Mouse (Mus musculus) T-cell, adult 2 months (primary cell): ENCODE measurements around the gene E330021D16Rik.
"Not testable (repeated sequence)": the region's sequence is repeated elsewhere in the genome, so short reads cannot be mapped to it uniquely, and the experiment has no call there.

Source experiments
- DNase-seq: peaks from one replicate; pipeline ENCODE4 v3.0.0; 2022; ENCODE audit warnings: low spot score

E330021D16Rik gene

DNA sequence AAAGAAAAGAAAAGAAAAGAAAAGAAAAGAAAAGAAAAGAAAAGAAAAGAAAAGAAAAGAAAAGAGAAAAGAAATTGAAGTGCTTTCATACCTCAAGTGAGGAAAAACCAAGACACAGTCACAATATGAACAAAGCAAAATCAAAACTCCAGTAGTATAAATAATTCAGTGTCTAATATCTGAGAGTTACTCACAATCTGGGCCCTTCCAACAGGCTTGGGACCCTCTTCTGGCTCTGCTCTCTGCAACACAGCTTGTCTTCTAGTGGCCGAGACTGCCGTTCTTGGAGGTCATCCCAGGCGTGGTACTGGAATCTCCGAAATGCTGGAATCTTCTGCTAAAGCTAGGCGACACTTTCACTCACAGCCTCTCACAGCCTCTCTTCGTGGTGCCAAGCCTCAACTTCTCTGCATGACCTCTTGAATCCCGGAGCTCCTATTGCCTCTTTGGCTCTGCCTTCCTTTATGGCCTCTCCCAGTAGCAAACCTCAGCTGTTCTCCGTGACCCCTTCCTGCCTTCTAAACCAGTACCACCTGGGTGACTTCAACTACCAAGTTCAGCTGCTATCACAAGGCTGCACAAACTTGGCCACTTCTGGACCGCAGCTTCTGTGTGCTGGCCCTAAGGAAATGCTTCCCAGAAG is at the start of gene E330021D16Rik:
Gene E330021D16Rik (minus strand): TSS at position 437 of the 643 bp plus-strand sequence.
- DNase-seq = no peak

DNA sequence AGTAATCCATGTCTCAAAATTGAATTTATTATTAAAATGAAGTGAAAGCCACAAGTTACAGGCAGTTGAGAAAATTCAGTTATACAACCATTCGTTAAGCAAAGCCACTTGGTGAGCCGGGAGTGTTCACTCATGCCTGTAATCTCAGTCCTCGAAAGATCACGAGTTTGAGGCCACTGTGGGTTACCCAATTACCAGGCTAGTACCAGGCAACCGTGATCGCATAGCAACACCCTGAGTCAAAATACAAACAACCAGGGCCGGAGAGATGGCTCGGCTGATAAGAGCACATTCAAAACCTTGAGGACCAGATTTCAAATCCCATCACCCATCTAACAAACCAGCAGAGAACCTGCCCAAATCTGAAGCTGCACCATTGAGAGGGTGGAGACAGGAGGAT is 49.7 kb upstream of the E330021D16Rik start:
- peak; percentile 31 for DNase-seq

DNA sequence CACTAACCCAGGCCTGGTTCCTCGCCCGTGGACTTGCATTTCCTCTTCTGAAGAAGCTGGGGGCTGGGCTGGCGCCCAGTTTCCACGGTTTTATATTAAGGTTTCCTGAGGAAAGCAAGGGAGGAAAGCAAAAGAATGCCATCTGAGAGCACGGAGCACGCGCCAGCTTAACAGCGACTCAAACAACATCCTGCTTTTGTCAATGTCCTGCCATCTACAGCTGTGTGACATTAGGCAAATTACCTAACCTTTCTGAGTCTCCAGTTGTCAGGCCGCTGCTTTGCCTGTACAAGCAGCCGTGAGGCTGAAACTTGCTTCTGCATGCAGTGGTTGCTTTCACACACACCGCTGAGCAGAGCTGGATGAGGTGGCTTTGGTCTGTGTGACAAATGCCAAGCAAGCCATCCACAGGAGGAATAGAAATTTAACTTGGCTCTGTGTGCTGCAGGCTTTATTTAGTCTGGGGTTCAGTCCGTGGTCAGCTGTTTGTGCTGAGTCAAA is 48.8 kb upstream of the E330021D16Rik start:
- DNase-seq = peak; percentile 48

DNA sequence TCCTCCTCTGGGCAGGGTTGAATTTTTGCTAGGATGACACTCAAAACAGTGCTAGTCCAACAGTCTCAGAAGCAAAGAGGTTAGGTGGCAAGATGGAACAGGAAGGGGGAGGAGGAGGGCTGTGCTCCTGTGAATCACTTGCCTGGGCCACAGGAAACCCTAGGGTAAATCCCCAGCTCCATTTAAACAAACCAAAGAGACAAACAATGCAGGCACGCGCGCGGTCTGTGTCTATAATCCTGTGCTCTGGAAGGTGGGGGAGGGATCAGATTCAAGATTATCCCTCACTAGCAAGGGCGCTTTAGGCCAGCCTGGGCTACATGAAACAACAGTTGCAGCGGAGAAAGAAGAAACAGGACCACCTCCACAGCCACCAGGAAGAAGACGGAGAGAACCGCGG is 48.1 kb upstream of the E330021D16Rik start:
- peak; percentile 82 for DNase-seq

DNA sequence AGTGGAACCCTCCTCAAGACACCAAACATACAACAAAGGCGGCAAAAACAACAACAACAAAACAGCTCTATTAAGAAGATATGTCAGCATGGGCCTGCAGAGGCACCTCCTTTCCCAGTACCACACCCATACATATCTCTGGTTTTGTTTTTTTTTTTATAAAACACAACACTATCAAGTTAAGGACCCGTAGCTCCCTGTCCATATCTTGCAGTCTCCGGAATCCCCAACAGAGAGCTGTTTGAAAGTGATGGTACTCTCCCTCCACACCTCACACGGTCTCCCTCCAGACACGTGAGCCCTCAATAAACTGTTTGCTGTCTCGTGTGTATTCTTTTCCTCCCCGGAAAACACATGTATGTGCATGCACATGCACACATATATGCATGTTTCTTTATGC is 43.8 kb upstream of the E330021D16Rik start:
- DNase-seq = no peak

DNA sequence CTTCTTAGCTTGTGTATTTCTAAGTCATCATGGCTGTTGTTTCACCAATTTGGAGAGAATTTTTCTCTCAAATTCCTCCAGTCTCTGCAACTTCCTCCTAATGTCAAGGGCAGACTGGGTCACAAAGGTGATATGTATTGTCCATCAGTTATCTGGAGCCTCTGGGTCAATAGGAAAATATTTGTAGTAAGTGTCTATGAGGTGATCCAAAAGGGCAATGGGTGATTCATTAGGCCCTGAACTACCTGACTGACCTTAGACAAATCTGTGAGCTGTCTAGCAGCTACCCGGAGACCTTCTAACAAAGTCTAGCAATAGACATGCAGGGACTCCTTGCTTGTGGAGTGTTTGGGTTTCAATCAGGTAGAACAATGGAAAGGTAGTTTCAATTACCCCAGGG is 40.9 kb upstream of the E330021D16Rik start:
- DNase-seq = no peak

DNA sequence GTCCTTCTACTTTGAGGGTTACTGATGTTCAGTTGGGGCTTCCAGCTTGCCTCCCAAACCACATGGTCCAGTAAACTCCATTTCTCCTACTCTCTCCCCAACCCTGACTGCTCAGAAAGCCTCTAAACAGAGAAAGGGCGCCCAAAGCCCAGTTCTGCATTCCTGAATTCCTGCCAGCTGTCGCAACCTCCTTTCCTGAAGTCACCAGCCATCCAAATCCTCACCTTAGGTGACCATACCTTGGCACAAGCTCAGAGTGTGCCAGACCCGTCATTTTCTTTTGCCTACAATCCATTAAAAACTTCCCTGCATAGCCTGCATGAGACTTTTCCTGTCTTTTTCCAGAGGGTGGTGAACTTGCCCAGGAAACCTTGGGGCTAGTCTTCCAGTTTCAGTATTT is 40.3 kb upstream of the E330021D16Rik start:
- DNase-seq = no peak

DNA sequence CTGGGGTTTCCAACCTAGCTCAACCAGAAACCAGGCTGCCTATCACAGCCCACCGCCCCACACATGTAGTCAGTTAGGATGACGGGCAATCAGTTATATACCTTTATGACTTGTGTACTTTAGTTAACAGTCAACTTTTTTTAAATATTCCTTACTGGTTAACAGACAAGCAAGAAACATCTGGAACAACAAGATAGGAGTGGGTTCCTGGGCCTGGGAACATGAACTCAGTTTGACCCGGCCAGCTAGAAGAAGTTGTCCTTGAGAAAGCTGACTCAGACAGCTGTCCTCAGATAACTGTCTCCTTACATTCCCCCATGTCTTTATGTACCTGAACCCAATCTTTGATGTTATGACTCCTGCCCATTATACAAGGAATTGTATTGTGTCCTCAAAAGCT is 37.3 kb upstream of the E330021D16Rik start:
- DNase-seq = no peak

DNA sequence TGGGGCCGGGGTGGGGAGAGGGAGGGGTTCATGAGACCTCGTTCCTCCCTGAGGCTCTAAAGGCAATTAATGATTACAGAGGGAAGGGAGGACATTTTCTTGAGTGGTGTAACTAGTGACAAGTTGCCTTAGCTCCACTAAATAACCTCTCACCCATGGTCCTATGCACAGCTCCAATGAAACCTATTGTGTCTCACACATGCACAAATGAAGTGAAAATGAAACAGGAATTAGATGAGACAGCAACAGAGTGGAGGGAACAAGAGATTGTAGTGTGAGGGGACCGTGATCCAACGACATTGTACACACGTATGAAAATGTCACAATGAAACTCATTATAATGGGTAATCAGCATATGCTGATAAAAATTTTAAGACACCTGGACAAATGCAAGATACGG is 35.5 kb upstream of the E330021D16Rik start:
- DNase-seq = no peak

DNA sequence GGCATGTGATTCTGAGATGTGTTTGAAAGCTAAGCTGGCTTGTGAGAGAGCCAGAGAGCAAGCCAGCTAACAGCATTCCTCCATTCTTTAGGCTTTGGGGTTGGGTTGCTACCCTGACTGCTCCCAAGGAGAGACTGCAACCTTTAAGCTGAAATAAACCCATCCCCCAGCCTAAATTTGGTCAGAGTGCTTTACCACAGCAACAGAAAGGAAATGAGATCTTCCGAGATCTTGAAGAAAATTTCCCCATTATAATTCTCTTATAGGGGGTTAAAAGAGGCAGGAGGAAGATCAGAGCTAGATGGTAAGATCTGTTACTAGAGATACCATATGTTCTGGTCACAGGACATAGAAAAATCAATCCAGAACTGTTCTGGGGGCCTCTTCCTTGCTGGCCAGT is 34.6 kb upstream of the E330021D16Rik start:
- DNase-seq = peak; percentile 41

DNA sequence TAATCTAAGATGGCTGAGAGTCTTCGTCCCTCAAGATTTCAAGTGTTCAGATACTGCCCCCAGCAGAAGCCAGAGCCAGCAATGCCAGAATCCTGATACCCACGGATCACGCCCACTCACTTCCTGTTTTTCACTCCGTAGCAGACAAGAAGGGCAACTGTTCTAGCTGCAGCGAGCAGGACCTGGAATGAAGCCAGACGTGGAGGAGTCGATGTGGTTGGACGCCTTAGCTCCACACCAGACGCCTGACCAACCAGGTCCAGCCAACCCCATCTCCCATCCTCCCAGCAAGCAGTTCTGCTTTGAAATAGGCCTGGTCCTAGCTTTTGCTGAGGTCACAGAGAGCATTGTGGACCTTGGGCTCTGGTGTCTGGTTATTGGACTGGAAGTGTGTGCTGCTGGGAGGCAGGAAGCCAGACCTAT is 33.9 kb upstream of the E330021D16Rik start:
- DNase-seq = peak; percentile 82

DNA sequence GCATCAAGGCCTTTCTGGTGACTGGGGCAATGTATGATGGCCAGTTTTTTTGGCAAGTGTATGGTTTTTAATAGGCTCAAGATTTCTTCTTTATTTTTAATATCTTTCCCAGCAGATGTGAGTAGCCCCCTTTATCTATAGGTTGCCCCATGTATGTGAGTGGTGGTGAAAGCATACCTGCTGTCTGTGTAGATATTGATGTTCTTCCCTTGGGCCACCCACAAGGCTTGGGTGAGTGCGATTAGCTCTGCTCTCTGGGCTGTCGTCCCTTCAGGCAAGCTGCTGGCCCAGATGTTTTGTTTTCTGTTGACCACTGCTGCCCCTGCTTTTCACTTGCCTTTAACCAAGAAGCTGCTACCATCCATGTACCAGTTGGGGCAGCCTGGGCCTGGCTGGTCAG is 23.8 kb upstream of the E330021D16Rik start:
- DNase-seq = not testable (repeated sequence)

DNA sequence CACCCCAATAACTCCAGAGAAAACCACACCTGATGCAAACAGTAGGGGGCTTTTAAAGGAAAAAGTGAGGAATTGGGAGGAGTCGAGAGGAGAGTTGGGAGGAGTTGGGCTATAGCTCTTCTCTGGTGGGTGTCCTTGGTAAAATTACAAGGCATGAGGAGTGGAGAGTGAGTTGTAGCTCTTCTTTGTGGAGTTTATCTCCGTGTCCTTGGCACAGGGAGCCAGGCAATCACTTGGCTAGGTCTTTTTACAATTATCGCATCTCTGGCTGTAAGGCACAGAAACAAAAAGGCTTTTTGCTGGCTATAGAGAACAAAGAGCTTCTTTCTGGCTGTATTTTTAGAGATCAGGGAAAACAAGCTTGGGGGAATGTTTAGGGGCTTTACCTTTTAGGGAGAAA is 20.8 kb upstream of the E330021D16Rik start:
- DNase-seq = not testable (repeated sequence)

DNA sequence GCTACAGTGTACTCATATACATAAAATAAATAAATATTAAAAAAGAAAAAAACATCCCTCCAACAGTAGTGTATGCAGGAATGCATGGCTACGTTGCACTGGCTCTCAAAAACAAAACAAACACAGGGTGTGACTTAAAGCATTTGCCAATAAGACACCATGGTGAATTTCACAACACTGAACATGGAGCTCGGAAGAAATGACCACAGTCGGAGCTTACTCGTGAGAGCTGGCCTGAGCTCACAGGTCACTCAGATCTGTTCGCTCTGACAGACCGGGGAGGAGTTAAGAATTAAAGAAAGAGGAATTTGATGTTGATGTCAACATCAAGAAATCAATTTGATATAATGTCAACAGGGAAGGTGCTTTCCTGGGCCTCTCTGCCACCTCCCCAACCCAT is 18.2 kb upstream of the E330021D16Rik start:
- no peak for DNase-seq

DNA sequence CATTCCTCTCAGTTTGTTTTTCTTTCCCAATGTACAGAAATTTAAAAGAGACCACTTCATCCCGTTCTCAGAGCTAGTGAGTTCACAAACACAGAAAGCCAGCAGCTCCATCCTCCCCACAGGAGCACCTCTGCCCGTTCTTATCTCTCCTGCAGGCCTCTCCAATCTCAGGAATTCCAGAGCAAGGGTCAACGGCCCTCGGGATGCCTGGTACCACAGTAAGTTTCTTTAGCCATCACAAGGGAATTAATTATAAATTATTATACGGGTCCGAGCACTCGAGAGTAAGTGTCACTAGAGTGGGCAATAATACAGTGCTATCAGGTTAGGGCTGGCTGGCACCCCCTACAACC is 16.5 kb upstream of the E330021D16Rik start:
- no peak for DNase-seq

DNA sequence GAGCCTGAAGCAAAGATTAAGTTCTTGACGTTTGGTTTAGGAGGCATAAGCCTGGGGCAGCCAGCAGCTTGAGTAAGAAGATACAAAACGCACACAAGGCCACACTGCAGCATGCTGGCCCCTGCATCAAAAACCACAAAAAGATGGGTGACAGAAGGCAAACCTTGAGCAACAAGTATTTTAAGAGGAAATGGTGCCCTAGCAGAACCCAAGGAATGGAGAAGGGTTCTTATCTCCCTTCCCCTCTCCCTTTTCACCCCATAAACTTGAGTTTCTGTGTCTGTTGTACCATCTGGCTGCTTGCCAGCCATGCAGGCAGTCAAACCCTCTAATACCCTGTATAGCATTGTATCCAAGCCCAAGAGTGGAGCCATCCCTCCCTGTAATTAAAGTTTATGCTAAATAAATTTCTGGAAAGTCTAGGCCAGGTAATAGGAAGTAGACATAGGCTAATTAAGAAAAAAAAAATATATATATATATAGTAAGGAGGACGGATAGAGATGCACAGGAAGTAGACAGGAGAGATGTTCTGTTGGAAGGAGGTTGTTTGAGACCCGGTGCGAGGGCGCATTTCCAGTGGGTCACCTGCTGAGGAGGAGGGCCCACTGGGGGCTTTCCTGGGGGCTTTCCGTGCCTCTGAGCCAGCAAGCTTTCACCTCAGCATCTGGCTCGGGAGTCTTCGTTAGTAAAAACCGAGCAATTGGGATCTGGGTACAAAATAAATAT is 16.0 kb upstream of the E330021D16Rik start:
- DNase-seq = peak; percentile 20

DNA sequence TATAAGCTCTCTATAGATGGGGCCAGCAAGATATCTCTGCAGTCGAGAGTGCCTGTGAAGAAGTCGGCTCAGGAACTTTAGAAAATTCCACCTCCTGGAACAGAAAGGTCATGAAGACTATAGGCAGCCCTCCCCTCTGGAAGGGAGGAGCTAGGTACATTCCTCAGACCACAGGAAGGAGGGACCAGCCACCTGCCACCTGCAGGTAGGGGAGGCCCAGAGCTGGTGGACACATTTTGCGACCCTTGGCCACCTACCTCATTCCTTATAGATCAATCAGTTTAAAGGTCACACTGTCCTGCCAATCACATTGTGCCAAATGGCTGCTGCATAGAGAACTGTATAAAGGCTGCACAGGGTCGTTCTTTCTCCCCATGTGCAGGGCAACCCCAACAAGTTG is 14.1 kb upstream of the E330021D16Rik start:
- no peak for DNase-seq

DNA sequence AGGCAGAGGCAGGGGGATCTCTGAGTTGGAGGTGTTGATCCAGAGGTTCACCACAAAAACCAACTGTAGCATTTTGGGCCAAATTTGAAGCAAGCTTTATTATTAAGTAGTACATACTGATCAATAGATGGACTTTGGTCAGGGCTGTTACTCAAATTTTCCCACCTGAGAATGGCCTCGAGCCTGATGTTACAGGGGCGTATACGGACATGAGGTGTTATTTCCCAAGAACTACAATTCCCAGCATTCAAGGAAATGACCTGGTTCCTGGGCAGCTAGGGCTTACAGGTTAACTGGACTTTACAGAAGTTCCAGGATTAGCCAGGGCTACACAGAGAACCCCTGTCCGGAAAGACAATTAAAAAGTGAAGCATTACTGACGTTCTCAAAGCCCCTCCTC is 13.0 kb upstream of the E330021D16Rik start:
- DNase-seq = no peak

DNA sequence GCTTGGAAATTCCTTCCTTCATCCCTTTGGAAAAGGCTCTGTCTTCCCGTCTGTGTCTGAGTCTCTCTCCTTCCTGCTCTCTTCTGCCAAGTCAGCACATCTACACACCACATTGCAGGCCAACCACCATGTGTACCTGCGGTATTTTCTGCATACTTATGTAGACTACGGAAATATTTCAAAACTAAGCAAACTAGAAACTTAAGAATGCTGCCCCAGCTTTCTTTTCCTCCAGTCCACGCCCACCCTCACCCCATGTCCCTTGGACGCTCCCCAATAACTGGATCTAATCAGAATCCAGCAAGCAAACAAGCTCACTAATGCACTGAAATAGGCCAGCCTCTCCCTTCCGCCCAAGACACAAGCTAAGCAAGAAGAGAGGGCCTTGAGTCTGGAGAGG is 11.9 kb upstream of the E330021D16Rik start:
- DNase-seq = no peak

DNA sequence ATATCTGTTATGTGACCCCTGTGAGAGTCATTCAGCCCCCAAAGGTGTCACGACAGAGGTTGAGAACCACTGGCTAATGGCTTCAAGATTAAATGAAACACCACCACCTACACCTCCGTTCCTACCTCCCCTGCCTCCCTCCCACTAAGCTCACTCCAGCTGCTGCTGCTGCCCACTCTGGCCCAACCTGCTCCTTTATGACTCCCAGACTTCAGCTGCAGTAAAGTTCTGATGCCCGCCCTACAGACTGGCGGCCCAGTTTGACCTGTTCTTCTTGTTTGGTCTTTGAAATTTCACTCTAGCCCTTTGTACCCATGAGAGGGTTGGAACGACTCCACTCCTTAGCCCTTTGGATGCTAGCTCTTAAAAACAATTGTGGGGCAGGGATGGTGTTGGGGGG is 10.6 kb upstream of the E330021D16Rik start:
- no peak for DNase-seq

DNA sequence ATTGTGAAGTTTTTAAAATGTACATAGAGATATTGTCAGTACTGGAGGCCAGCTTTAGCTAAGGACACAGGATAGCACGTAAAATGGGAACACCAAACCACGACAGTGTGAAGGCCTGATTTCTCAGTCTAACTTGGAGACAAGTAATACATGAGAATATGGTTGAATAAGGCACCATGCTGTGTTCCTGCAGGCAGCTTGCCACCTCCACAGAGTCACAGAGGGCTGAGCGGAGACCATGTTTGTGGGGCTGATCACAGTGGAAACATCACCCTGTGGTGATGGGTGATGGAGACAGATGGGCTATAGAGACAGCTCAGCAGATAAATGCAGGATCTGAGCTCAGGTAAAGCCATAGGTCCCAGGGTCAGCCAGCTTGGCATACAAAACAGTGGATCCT is 8.8 kb upstream of the E330021D16Rik start:
- DNase-seq = no peak

DNA sequence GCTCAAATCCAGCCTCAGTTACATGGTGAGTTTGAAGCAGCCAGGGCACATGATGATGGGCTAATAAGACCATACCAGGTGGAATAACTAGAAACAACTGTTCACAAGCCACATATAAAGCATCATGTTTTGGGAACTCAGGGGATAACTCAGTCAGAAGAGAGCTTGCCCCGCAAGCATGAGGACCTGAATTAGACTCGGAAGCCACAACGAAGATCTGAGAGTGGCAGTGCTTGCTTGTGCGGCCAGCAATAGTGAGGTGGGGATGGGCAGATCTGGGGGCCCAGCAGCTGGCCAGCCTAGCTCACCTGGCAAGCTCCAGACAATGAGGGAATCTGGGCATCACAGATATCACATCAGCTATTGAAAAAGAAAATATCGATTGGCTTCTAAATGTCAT is 7.8 kb upstream of the E330021D16Rik start:
- no peak for DNase-seq

DNA sequence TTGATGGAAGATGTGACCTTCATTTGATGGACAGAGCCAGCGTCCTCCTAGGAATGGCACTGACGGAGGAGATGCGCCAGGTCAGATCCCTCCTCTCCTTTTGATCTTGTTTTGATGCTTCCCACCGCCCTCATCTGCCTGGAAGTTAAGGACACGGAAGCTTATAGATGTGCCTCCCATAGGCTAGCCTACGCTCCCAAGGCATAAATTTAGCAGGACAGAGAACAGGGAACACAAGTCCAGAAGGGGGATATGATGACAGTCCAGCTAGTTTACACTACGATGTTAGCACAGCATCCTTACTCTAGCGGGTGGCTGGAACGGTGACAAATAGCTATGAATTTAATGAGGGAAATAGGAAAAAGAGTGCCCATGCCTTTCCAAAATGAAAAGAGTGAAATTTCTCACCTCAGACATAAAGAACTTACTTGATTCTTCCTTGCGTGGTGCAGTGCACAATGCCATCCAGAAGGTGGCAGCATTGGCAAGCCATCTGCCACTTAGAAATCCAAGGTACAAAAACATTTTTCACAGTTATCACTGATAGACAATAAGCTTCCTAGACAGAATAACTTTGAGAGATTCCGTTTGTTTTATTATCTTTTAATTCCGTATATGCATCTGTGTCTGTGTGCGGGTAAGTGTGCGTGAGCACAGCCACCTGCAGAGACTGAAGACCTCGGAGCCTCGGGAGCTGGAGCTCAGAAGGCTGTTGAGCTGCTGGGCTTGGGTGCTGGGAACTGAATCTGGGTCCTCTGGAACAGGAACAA is 6.9 kb upstream of the E330021D16Rik start:
- peak; percentile 71 for DNase-seq
